Comparison of ENCODE assay signal across 8 mouse cellular contexts in the genomic region with DNA sequence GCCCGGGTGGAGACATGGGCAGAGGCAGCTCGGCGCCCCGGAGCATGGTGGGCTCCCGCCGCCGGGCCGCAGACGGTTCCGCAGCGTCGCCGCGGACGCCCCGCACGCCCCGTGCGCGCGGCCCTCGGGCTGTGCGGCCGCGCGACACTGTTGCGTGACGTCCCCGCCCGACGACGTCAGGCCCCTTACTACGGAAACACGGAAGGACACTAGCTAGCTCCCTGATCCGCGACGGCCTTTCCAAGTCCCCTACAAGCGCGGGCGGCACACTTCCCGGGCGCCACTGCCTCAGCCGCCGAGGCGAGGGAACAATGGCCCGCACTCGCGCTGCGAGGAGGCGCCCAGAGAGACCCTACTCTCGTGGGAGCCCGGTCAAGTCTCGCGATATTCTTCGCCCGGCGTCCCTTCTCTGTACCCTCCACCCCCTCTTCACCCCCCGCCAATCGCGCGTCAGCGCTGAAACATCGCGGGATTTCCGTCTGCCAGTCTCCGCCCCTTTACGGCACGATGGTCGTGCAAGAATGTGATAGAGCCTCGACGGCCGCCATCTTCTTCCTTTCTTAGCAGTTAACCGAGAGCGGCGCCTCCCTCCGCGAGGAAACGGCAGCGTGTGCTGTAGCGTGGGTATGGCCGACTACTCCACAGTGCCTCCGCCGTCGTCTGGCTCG. TPM values are rescaled to one million over a fixed set of nuclear protein-coding genes. Genes with fewer than 3 reads are reported as not detected.
DNase-seq lines count a peak whose midpoint lies in the region; ATAC-seq and TF ChIP-seq lines count a peak whose summit lies in the region.

Gene Dnajb4, minus strand, starts transcription at position 336 of the 668 bp plus-strand sequence.
Gene Fubp1, plus strand, starts transcription at position 456 of the 668 bp plus-strand sequence.

- WGBS in forebrain, embryonic 14.5 days: under 1% methylated on average over 77 of the region's 85 CpGs
- under 1% methylated on average over 84 of the region's 85 CpGs for WGBS in neural tube, embryonic 15.5 days

- peak within 1 kb of the TSS; percentile 74 for H3K27ac ChIP-seq in ES-Bruce4 (ENCODE audit: insufficient read depth, low read length)
- H3K27ac ChIP-seq in forebrain, embryonic 14.5 days (ENCODE audit: low read depth, low read length): peak within 1 kb of the TSS; percentile 100
- peak within 1 kb of the TSS; percentile 100 for H3K27ac ChIP-seq in neural tube, embryonic 15.5 days (replicated peaks)

- H3K36me3 ChIP-seq in ES-Bruce4 (ENCODE audit: control insufficient read depth, insufficient read depth, low read length, poor library complexity, severe bottlenecking): peaks cover 29% of the 10 kb centered on the region
- no peaks in the 10 kb centered on the region for H3K36me3 ChIP-seq in forebrain, embryonic 14.5 days (ENCODE audit: control insufficient read depth, insufficient read depth, low read length)
- no peaks in the 10 kb centered on the region for H3K36me3 ChIP-seq in neural tube, embryonic 15.5 days

- H3K4me2 ChIP-seq in forebrain, embryonic 14.5 days (ENCODE audit: low read length): peak within 1 kb of the TSS; percentile 97
- H3K4me2 ChIP-seq in neural tube, embryonic 15.5 days: peak within 1 kb of the TSS; percentile 89

- H3K4me3 ChIP-seq in ES-Bruce4 (ENCODE audit: low read depth, low read length): peak within 1 kb of the TSS; percentile 99
- peak within 1 kb of the TSS; percentile 93 for H3K4me3 ChIP-seq in forebrain, embryonic 14.5 days (ENCODE audit: low read depth, low read length)
- peak within 1 kb of the TSS; percentile 94 for H3K4me3 ChIP-seq in neural tube, embryonic 15.5 days (replicated peaks)

- peaks cover under 1% of the 10 kb centered on the region for H3K4me1 ChIP-seq in ES-Bruce4 (ENCODE audit: control insufficient read depth, insufficient read depth, low read length)
- H3K4me1 ChIP-seq in forebrain, embryonic 14.5 days (ENCODE audit: control insufficient read depth, insufficient read depth, low read length): peaks cover 25% of the 10 kb centered on the region
- H3K4me1 ChIP-seq in neural tube, embryonic 15.5 days: peaks cover 32% of the 10 kb centered on the region

- DNase-seq in forebrain, embryonic 14.5 days (ENCODE audit: low spot score): peak; percentile 99
- peak; percentile 100 for DNase-seq in heart, postnatal 14 days
- peak; percentile 99 for DNase-seq in layer of hippocampus, adult 11-12 months (ENCODE audit: low spot score)
- peak; percentile 100 for DNase-seq in lung, adult 18-20 months
- DNase-seq in testis, postnatal 14 days (ENCODE audit: low spot score): peak; percentile 100

- intact Hi-C loops in heart, postnatal 14 days (cut with DNase I): loop anchor here (2.0 to 10.0 kb wide), 3 partner anchors 17 to 295 kb away; no protein-coding TSS in a partner anchor

- TF ChIP-seq POLR2A in ES-Bruce4 (IDR thresholded peaks at IDR 0.05; ENCODE audit: insufficient read depth, low read length): peak; percentile 49

- TF ChIP-seq EP300 in ES-Bruce4 (IDR thresholded peaks at IDR 0.05; ENCODE audit: insufficient read depth, low read depth, low read length): 0 out of 2 replicates have a peak, but pooled peaks have one; percentile 26

- no peaks in the 10 kb centered on the region for H3K27me3 ChIP-seq in ES-Bruce4 (ENCODE audit: control insufficient read depth, insufficient read depth, low read length, poor library complexity, severe bottlenecking)
- no peaks in the 10 kb centered on the region for H3K27me3 ChIP-seq in forebrain, embryonic 14.5 days (replicated peaks; ENCODE audit: control insufficient read depth, insufficient read depth, low read length)
- H3K27me3 ChIP-seq in neural tube, embryonic 15.5 days (replicated peaks): no peaks in the 10 kb centered on the region

- no peaks in the 10 kb centered on the region for H3K9me3 ChIP-seq in ES-Bruce4 (replicated peaks; ENCODE audit: control insufficient read depth, insufficient read depth, low read length, poor library complexity, severe bottlenecking)
- no peaks in the 10 kb centered on the region for H3K9me3 ChIP-seq in forebrain, embryonic 14.5 days (replicated peaks; ENCODE audit: control insufficient read depth, low read length)
- no peaks in the 10 kb centered on the region for H3K9me3 ChIP-seq in neural tube, embryonic 15.5 days (replicated peaks)

- ATAC-seq in cerebellum, adult (ENCODE audit: insufficient number of reproducible peaks, low FRiP score, low TSS enrichment): peak; percentile 92
- ATAC-seq in forebrain, embryonic 14.5 days: peak; percentile 97
- peak; percentile 96 for ATAC-seq in neural tube, embryonic 15.5 days (ENCODE audit: low FRiP score)

- no peak for TF ChIP-seq CTCF in ES-Bruce4 (IDR thresholded peaks at IDR 0.05; ENCODE audit: low read depth, low read length)

- peak within 1 kb of the TSS; percentile 98 for H3K9ac ChIP-seq in ES-Bruce4 (ENCODE audit: low read depth, poor library complexity, severe bottlenecking)
- peak within 1 kb of the TSS; percentile 100 for H3K9ac ChIP-seq in forebrain, embryonic 14.5 days (ENCODE audit: low read length)
- peak within 1 kb of the TSS; percentile 99 for H3K9ac ChIP-seq in neural tube, embryonic 15.5 days (replicated peaks)

RNA-seq across cellular contexts. Expression of gene Dnajb4, which starts in this region (rescaled TPM):
- polyA plus RNA-seq in ES-Bruce4 (2011; ENCODE audit: insufficient read depth, insufficient read length, low read depth, missing spikeins): 27.0 and 28.8 TPM in 2 replicates
- polyA plus RNA-seq in forebrain, embryonic 14.5 days (2014; fragmentation: Nextera tagmentation; extraction: Ambion mirVana): 21.6 and 28.2 TPM in 2 replicates
- 10 to 100 TPM; 74.3 to 80.3 TPM for total RNA-seq in heart, postnatal 14 days (2021)
- 45.6 and 48.7 TPM in 2 replicates for polyA plus RNA-seq in neural tube, embryonic 15.5 days (2015; fragmentation: Nextera tagmentation; extraction: Ambion mirVana)

RNA-seq across cellular contexts. Expression of gene Fubp1, which starts in this region (rescaled TPM):
- polyA plus RNA-seq in ES-Bruce4 (2011; ENCODE audit: insufficient read depth, insufficient read length, low read depth, missing spikeins): 406 and 417 TPM in 2 replicates
- polyA plus RNA-seq in forebrain, embryonic 14.5 days (2014; fragmentation: Nextera tagmentation; extraction: Ambion mirVana): 292 and 293 TPM in 2 replicates
- 10 to 100 TPM; 68.1 to 80.6 TPM for total RNA-seq in heart, postnatal 14 days (2021)
- polyA plus RNA-seq in neural tube, embryonic 15.5 days (2015; fragmentation: Nextera tagmentation; extraction: Ambion mirVana): 184 and 185 TPM in 2 replicates

Comparison
In these comparisons a context has a peak if more than half of its experiments do, and no peak if none do; other contexts are left out.
1. Peak in every context shown above with its lines: DNase-seq, ATAC-seq, H3K4me3 ChIP-seq and H3K27ac ChIP-seq.